Mouse (Mus musculus): Measurements from ENCODE around the gene Slc35c1.
"Not testable (repeated sequence)": the region's sequence is repeated elsewhere in the genome, so short reads cannot be mapped to it uniquely, and the experiment has no call there.

The Slc35c1 gene

DNA sequence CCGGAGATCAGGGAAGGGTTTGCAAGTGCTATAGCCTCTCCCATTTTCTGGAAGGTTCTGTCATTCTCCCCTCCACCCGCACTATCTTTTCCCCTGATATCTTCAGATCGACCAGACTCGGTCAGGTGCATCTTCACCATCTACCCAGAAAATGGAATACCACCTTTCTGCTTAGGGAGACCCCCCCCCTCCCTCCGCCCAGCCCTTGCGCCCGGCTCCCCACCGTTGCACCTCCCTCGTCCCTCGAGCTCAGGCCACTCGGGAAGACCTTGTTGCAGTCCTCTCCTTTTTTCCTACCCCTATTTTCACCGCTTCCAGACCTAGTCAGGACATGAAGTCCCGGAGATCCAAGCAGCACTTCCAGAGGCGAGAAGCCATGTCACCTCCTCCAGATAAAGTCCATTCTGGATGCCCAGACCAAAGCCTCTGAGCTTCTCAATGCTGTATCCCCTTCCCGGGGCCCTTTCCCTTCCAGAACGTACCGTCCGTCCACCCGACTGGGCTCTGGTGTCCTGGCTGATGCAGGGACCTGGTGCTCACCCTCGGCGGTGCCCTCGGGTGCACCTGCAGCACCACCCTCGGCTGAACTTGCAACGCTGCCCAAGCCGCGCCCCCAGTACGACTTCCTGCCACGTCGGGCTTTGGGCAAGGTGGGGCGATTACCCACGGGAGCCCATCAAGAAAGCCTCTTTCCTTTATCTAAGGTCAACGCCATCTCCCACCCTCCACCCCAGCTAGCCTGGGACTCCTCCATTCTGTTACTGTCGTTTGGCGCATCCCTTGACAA lies at the start of gene Slc35c1:
Gene Slc35c1, minus strand, starts transcription at position 618 of the 787 bp plus-strand sequence.
- no peak for DNase-seq

DNA sequence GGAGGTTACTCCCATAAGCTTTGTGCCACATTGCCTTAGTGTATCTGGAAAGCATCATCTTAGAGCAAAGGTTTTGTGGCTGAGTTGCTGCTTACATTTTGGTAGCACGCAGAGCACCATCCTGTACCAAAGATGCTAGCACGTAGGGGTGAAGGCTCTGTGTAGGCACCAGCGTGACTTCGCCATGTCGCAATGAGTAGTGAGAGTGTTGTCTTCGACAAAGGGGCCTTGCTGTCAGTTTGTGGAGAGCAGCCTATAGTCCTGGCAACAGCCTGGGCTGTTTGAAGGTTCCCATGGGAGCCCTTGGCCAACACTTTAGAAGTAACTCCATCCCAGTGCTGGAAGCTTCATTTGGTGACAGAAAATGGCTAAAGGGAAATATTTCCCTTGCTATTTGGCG lies 45.0 kb upstream of the Slc35c1 start:
- DNase-seq: no peak

DNA sequence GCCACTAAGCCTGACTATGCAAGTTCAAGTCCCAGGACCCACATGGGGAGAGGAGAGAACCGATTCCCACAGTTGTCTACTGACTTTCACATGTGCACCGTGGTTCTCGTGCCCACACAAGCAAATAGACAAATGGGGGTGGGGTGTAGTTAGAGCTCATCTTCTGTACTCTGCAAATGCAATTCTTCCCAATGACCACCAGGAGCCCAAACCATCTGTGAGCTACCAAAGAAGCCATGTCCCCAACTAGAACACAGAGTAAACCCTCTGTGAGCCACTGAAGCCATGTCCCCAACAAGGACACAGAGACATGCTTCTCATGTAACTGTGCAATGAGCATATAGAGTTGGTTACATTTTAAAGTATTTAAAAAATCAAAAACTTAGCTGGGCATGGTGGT lies 43.1 kb upstream of the Slc35c1 start:
- no peak for DNase-seq

DNA sequence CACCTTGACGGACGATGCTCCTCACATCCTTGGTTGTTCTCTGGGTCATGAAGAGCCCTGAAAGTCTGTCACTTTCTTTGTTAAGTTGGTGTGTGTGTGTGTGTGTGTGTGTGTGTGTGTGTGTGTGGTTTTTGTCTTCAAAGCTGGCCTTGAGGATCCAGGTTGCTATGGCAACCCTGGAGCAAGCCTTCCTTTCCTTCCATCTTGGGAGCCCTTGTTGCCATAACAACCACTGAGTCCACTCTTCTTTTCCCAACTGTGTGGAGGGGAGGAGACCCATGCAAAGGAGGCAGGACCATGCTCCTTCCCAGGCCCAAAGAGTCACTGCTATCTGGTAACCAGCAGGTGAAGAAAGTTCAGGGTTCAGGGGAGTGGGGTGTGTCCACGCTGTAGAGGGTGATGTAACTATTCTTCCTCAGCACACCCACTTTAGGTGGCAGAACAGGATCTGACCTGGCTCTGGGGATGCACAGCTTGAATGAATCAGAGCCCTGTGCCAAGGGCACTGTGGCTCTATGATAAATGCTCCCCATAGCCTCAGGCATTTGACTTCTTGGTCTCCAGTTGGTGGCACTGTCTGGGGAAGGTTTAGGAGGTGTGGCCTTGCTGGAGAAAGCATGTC lies 39.5 kb upstream of the Slc35c1 start:
- DNase-seq: peak; percentile 82

DNA sequence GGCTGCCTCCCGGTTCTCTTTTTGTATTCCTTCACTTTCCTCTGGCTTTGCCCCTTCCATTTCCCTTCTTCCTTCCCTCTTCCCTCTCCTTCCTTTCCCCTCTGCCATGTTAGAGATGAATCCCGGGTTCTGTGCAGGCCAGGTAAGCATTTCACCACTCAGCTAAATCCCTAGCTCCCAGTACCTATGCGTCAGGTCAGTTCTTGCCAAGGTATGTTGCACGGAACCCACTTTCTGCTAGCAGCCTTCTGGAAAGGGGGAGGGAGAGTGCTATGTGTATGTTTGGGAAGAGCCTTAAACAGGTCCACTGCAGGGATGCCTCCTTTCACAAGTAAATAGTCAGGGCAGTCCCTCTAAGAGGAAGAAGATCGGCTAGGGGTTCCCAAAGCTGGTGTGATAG lies 36.8 kb upstream of the Slc35c1 start:
- DNase-seq: no peak

DNA sequence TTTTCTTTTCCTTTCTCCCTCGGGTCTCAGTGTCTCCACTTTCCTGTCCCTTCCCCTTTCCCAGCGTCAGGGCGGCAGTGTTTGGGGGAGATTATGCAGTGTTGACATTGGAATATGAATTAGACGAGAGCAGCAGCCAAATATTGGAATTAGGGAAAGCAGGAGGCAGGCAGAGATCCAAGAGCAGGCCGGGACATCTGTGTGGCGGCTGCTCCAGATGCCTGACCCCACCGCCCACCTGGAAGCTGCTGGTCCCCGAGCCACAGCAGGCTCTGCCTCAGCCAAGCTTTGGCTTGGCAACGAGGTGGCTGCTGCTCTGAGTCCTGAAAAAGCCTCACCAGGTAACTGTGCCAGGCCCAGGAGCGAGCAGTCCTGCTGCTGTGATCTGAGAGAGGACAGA lies 36.3 kb upstream of the Slc35c1 start:
- DNase-seq: no peak

DNA sequence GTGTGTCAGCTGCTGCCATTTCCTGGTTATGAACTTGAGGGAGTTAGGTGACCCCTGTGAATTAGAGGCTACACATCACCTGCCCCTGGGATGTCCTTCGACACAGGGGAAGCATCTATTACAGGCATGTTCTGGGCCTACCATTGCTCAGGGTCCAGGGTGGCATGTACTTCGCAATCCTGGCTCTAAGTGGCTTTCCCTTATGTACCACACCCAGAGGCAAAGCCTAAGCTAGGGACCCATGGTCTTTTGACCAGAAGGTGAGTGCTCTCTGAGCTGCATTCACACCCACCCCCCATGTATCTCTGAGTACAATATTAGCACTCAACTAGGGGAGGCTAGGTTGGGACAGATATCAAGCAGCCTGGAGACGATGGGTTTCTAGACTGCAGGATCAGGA lies 34.6 kb upstream of the Slc35c1 start:
- DNase-seq: no peak

DNA sequence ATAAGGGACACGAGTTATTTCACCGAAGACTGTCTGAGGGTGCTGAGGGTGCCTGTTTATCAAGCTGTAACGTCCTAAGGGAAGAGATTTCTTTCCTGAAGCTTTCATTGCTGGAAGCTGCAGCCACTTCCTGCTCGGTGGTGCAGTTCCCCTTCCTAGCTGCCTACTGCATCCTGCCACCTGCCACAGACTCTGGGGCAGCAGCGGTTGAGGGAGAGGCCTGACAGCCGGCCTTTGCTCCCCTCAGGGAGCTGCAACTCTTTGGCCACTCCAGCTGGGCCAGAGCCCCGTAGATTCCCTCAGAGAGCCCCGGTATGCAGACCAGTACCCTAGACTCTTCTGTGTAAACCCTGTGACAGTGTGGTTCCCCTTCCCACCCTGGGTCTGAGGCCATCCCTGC lies 34.1 kb upstream of the Slc35c1 start:
- DNase-seq: no peak

DNA sequence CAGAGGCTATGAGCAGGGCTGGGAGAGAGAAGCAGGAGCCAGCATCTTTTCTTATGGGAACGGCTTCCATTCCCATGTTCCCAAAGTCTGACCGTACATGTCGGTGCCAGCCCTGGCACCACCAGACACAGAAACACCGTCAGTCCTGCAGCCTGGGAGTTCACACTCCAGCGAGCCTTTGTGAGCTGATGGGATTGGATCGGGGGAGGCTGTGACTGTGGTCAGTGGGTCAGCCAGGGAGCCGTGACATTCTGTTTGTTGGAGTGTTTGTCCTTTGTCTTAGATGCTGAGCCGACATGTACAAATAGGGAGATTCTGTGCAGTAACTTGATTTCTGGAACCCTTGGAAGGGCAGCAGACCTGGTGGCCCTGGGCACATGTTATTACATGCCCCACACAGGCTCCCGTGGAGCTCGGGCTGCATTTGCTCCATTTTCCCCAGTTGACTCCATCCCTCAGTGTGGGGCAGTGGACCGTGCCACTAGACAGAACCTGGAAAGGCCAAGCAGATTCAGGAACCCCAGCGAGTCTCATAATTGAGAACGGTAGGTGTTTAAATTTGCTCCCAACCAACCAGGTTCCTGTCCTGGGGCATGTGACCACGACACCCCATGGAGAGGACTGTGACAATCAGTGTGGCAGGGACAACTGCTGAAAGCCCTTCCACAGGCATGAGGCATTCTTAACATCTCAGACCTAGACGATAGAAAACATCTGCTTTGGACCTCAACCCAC lies 33.5 kb upstream of the Slc35c1 start:
- DNase-seq: peak; percentile 70

DNA sequence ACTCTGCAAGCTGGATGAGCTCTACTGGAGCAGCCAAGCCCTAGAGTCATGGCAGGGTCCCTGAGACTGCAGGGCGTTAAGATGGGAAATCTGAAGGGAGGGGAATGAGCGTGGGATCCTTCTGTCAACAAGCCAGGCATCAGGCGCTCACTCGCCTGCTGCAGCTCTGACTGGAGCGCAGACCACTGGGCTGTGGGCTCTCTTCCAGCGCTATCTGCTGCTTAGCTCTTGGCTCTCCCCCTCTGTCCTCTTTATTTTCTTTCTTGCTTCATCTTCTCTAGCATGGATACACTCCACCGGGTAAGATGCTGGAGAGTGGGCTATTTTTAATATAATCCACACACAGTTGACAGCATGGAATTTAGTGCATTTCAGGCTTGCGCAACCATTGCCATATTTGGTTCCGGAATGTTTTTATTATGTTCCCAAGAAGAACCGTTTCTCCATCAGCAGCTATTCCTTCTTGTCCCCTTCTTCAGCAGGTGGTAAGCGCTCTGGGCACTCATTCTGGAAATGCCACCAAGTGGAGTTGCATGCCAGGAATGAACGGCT lies 31.7 kb upstream of the Slc35c1 start:
- no peak for DNase-seq

DNA sequence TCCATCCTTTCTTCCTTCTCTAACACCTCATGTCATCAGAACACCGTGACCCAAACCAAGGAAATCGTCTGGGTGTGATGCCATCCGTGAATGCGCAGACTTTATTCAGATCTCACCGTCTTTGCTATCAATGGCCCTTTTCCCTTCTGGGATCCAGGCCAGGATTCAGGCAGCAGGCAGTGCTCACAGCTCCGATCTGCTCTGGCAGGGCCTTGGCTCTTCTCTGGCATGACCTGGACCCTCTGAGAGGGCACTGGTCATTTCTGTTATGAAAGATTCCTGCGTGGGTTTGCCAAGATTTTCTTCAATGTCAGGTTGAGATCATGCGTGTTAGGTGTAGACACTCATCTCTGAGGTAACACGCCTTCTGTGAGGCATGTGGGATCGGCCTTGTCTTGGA lies 30.2 kb upstream of the Slc35c1 start:
- DNase-seq: no peak

DNA sequence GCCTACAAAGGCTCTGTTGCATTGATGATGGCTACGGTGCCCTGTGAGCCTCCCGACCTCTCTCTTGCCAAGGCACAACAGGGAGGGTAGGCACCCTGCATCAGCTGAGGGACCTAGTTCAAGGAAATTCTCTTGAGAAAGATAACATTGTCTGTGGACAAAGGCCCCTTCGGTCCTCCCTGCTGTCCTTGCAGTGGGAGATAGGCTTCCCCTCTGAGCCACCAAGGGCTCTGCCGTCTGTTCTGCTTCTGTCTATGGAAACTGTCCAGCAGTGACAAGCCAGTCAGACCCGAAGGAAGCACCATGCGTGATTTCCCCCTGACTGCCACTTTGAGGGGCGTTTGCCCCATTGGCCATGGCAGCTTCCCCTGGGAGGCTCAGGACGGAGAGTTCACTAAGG lies 27.5 kb upstream of the Slc35c1 start:
- DNase-seq: no peak

DNA sequence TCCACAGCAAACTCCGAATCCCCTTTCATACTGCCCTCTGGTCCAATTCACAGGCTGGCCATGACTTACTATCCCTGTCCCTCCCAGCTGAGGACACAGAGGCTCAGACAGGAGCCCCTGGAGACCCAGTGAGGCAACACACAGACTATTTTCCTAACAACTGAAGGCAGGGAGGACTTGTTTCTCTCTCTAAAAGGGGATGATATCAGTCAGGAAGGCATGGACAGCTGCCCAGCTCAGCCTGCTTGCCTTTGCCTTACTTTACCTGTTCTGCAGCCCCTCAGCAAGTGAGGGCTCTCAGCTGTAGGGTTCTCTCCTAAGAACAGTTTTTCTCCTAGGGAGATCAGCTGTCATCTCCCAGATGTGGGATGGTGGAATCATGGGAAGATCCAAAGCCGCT lies 26.6 kb upstream of the Slc35c1 start:
- DNase-seq: no peak

DNA sequence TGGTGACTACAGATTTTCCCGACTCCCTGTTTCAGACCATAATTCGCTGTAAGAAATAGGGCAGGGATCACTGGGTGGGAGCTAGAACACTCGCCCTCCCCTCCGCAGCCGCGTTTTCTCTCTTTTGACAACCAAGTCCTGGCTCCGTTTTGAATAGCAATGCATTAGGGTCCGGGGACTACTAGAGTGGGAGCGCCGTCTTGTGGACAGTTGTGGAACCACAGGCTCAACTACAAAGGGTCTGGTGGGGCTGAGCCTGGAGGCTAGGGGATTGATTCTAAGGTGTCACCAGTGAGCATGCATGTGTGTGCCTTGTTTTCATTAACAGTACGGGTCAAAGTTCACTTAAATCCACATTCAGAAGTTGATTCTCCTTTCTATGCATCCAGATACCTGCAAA lies 26.1 kb upstream of the Slc35c1 start:
- peak; percentile 86 for DNase-seq

DNA sequence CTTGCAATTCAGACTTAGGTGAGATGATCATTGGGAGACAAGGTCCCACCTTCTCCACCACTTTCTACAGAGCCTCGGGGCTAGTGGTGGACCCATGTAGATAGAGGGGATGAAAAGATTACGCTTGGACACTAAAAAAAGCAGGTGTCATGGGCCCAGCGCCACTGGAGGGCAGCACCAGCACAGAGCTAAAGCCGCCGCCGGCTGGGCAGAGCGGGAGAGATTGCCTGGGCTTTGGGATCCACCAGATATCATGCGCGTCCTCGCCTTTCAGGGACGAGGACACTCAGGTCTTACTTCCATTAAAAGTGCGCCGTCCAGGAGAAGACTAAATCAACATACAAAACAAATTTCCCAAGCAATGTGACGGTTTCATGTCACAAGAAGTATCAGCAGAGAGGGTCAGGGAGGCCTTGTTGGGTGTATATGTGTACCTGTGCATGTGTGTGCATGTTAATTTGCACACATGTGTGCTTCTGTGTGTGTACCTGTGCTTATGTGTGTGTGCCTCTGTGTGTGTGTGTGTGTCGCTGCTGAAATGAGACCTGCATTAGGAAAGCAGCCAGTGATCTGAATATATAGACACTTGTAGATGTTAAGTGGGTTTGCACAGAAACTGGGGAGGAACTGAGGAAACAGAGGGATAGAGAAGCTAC lies 25.4 kb upstream of the Slc35c1 start:
- peak; percentile 84 for DNase-seq

DNA sequence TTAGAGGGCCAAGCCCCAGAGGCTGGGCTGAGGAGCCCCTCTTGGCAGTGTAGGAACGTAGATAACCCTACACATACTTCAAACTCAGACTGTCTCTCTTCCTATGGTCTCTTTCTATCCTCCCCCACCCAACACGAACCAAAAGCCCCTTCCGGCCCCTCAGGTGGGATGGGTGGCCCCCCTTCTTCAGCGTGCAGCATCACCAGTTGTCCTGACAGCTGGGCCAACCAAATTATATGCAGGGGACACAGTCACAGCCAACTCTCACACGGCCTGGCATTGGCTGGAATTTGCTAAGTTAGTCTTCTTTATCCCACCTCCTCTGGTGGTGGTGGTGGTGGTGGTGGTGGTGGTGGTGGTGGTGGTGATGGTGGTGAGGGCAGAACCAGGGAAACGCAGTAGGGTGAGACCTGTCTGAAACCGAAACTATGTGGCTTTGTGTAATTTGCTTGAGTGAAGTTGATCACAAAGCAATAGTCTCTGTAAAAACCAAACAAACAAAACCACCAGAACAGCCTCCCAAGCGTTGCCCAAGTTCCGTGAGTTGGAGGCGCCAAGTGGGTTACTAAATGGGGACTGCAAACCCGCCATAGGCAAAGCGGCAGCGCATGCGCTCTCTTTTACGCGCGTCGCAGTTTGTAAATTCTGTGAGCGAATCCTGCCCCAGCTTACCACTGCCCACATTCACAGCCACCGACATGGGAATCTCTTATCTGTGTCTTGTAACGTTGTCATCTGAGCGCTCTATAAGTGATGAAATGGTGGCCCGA lies 24.1 kb upstream of the Slc35c1 start:
- DNase-seq: no peak

DNA sequence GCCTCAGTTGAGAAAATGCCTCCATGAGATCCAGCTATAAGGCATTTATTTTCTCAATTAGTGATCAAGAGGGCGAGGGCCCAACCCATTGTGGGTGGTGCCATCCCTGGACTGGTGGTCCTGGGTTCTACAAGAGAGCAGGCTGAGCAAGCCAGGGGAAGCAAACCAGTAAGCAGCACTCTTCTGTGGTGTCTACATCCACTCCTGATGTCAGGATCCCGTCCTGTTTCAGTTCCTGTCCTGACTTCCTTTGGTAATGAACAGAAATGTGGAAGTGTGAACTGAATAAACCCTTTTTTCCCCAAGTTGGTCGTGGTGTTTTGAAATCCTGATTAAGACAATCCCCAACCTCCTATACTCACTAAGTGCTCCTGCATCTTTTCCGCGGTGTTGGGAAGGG lies 23.2 kb upstream of the Slc35c1 start:
- no peak for DNase-seq

DNA sequence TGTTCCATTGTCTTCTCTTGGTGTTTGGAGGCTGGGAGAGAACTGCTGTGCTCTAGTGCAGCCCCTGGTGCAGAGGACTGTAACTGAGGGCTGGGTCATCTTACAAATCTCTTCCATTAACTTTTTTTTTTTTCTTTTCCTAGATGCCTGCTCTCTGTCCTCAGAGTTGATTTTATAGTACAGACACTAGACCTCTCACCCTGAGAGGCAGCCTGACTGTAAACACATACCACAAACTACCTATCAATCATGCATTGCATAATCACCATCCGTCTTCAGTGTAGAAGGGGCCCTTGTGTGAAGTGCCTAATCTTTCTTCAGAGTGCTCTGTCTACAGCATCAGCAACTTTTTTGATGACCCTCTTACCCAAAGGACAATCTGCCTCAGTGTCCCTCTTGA lies 22.2 kb upstream of the Slc35c1 start:
- DNase-seq: no peak

DNA sequence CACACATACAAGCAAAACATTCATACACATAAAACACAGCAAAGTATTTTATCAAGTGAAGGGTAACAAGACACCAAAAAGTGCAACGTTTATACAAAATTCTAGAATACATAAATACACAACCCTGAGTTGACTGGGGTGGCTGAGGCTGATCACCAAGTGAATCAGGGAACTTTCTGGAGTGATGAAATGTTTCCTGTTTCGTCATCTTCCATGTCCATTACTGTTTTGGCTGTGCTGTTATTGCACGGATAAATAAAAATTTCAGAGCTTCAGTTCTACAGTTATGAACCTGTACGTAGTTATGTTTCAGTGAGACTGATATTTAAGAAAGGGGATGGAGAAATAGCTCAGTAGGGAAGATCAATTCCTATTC lies 18.0 kb upstream of the Slc35c1 start:
- DNase-seq: no peak

DNA sequence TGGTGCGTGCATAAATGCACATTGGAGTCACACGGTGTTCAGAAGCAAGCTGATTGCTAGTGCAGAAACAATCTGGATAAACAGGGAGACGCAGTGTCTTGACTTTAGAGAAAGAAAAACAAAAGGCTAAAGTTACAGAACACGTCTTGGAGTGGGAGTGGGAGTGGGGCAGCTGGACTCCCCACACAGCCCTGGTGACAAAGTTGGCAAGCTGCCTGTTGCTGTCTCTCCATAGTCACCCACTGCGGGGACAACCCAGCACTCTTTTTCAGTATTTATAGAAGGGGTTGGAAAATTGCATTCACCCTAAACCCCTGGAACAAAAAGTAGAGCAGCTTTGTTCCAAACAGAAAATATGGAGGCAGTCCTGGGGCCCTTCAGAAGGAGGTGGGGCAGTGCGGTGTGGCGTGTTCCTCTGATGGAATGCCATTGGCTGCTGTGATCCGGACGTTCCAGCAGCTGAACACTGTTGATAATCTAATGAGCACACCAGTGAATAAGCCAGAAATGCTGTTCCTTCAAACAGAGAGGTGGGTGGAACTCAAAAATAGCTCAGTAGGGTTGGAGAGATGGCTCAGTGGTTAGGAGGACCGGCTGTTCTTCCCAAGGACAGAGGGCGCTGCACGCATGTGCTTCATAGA lies 17.5 kb upstream of the Slc35c1 start:
- no peak for DNase-seq

DNA sequence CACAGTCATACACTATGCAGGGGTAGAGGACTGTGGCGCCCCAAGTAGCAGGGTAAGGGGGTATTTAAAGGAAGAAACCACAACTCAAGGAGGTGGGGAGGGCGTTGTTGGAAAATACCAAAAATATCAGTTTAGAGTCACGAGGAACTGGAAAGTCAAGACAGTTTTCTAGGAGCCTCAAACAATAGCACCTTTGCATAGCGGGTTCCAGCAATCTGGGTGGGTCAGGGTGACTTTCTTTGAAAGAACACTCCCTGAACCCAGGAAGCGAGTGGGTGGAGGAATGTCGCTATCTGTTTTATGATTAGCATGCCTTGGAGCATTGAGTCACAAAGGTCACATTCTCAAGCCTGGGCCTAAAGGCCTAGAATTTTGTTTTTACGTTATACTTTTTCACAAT lies 16.2 kb upstream of the Slc35c1 start:
- not testable (repeated sequence) for DNase-seq

DNA sequence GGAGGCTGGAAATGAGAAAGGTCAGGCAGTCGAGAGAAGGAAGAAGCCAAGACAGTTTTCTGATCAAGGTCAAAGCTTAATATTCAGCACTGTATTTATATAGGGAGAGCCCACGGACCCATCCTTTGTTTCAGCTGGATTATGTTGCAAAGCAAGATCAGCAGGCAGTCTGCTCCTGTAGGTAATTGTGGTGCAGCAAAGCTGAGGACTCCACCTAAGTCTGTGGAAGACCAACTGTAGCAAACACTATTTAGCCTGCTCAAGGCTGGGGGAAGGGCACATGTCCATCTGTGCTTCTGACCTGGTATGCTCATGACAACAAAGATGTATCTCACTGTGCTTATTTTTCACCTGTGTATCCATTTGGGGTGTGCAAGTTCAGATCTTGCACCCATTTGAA lies 15.4 kb upstream of the Slc35c1 start:
- DNase-seq: no peak
